Mouse (Mus musculus) regulatory T cell (primary cell): ENCODE results near the gene Nrp2.

Source experiments
- in situ Hi-C: fragments of 300-600 bp; cut with MboI, MseI; formaldehyde crosslinking; loops from one replicate; pipeline ENCODE4 v1.15.1; 2025; ENCODE audit warnings: high pct_unique_total_duplicates

Nrp2 gene

GRCm38 (mm10) chr1:62703158-62704116, at the start of gene Nrp2:
Gene Nrp2, plus strand, starts transcription at chr1:62703285.
- in situ Hi-C loops: no loop called here

DNA sequence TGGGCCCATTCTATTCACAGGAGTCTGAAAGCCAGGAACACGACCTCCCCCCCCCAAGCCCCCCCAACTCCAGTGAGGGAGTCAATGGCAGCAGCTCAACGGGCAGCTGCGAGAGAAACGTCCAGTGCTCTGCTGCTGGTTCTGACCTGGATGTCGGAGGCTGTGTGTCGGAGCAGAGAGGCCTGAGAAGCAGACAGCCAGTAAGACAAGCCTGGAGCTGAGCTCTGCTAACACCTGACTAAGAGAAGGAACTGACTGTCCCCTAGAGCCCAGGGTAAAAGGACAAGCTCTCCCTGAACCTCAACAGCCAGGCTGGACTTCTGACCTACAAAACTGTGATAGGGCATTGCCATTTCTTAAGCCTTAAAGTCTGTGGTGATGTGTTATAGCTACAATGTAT, 48.6 kb upstream of the Nrp2 start:
- in situ Hi-C loops: no loop called here

- in situ Hi-C loops: no loop called here
These were observed 38.0 kb upstream of the Nrp2 start for GRCm38 (mm10) chr1:62664960-62665645.

DNA sequence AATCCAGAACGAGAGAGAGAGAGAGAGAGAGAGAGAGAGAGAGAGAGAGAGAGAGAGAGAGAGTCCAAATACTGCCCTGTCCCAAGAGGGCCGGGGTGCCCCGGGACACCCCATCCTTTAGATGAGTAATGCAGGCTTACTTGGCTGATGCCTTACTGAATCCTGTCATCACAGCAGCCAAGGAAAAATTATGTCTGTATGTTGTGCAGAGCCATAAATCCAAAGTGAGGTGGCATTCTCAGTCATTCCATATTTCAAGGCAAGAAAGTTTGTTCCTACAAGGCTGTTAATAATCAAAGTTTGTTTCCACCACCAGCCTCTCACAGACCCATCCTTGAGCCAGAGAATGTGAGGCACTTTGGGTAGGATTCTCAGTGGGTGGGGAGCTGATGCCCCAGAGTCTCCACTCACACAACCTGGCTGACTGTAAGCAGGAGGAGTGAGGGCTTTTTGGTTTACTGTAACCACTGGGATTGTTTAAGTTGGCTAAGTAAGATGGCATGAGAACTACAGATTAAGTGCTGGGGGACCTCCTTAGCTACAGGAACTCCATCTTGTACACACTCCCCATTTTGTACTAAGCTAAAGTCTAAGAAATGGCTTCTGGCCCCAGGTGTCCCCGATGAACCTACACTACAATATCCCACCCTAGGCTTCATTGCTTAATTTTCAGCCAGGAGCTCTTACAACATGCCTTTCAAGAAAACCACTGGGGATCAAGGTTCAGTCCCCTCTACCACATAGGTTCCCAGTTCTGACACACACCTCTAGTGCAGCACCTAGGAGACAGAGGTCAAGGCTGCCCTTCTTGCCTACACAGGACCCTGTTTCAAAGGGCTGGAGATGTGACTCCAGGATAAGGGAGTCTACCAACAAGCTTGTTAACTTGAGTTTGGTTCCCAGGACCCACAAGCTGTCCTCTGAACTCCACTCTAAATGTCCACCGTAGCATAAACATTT, 37.0 kb upstream of the Nrp2 start:
- in situ Hi-C loops: no loop called here

GRCm38 (mm10) chr1:62666780-62667179, 36.3 kb upstream of the Nrp2 start:
- in situ Hi-C loops: no loop called here

- in situ Hi-C loops: no loop called here
These were observed 24.3 kb upstream of the Nrp2 start for GRCm38 (mm10) chr1:62678611-62679344.

DNA sequence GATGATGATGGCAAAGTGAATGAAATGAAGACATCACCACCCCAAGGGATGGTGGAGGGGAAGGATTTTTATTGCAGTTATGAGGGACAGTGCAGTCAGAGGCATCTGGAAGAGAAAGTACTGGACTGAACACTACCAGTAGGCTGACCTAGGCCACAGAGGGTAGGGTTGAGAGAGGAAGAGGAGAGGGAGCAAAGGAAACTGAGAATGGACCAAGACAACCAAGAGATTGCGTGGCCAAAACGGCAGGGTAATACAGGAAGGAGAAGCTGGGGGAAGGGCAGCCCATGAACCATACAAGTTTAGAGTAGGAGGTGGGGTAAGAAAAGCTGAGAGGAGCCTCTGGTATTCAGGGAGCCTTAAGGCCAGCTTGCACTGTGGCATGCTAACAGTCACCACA, 23.6 kb upstream of the Nrp2 start:
- in situ Hi-C loops: no loop called here

DNA sequence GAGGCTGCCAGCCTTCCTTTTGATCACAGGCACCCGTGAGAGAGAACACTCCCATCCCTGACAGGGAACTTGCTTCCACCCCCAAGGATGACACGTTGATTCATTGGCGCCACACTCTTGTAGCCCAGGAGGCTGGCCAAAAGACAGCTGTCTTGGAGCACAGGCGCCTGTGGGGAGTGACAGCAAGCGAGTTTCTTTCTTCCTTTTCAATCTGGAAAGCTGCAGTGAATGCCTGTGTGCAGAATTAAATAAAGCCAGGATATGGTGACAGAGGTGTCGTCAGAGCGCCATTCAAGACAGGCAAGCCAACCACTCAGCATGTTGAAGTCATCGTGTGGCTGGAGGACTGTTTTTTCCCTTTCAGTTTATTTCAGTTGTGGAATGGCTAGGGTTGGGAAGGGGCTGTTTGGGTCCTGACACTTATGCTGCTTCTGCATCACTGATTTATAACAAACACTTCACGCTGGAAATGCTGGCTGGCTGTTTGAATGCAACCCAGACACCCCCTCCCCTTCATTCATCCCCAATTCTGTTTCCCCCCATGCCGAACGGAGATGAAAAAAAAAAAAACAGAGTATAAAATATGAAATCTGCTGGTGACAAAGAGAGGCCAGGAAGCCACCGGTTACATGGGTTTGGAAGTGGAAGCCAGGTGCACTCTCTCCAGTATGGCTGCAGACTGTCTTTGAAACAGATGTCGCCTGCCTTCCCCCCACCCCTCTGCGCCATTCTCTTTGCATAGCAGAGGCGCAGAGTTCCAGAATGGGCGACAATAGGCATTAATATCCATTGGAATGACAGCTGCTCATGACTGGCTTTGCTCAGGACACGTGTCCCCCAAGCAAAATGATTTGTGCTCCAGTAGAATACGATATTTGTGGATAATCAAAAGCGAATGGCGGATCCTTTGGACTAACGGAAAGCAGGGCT, 20.4 kb upstream of the Nrp2 start:
- in situ Hi-C loops: no loop called here

- in situ Hi-C loops: no loop called here
These were observed 19.6 kb upstream of the Nrp2 start for GRCm38 (mm10) chr1:62683498-62683897.

- in situ Hi-C loops: no loop called here
These were observed 15.6 kb upstream of the Nrp2 start for GRCm38 (mm10) chr1:62687511-62687910.

- in situ Hi-C loops: no loop called here
These were observed 11.9 kb upstream of the Nrp2 start for GRCm38 (mm10) chr1:62691175-62691574.

- in situ Hi-C loops: no loop called here
These were observed 6.6 kb upstream of the Nrp2 start for GRCm38 (mm10) chr1:62696312-62696982.

GRCm38 (mm10) chr1:62696983-62697341, 6.1 kb upstream of the Nrp2 start:
- in situ Hi-C loops: no loop called here

DNA sequence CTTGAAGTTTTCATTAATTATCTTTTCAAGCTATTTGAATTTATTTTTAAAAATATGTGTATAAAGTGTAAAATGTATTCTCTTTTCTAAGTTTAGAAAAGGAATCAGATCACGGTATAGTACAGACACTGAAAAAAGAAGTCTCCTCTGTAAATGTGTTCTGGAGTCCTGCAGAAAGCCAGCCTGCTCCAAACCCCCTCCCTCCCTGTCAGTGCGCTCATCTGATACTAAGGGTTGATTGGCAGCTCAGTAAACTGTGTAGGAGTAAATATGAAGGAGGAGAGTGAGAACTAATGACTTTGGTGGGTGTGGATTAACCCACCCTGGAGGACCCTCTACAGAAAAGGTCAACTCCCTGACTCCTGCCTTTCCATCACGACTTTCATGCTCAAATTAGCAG, 5.7 kb upstream of the Nrp2 start:
- in situ Hi-C loops: no loop called here

GRCm38 (mm10) chr1:62699801-62700200, 3.3 kb upstream of the Nrp2 start:
- in situ Hi-C loops: no loop called here

- in situ Hi-C loops: no loop called here
These were observed 1.8 kb upstream of the Nrp2 start for GRCm38 (mm10) chr1:62701065-62701921.

GRCm38 (mm10) chr1:62702743-62703142, 342 bp upstream of the Nrp2 start:
- in situ Hi-C loops: no loop called here

GRCm38 (mm10) chr1:62704117-62704888, 1.2 kb downstream of the Nrp2 start:
- in situ Hi-C loops: no loop called here
